Mouse (Mus musculus) olfactory bulb, adult 2 months (tissue): ENCODE data around the gene Copg1.

ENCODE experiments used
- CTCF ChIP-seq: fragments of 200-500 bp; IDR thresholded peaks from 2 replicates; pipeline ENCODE4 v1.5.1; 2012; ENCODE audit warnings: low read depth, mild to moderate bottlenecking, low read length, moderate library complexity; ENCODE audit not compliant: insufficient read depth
- POLR2A ChIP-seq: fragments of 200-500 bp; IDR thresholded peaks from 2 replicates; pipeline ENCODE4 v1.6.1; 2012; ENCODE audit warnings: mild to moderate bottlenecking, low read depth, low read length, moderate library complexity; ENCODE audit not compliant: insufficient read depth

- TF ChIP-seq CTCF = no peak
- TF ChIP-seq POLR2A = no peak
Observed at GRCm38 (mm10) chr6:87850155-87850899, 37.3 kb upstream of the Copg1 start.
